Mouse (Mus musculus) right cerebral cortex, postnatal 36 days (tissue): ENCODE measurements at regions not wholly inside any gene's neighbourhood (a gene's known extent, or its start where the extent isn't known, plus 50 kb on each side); places are given as distances from the start of the nearest gene placed in this dataset.

Source experiments
- DNase-seq, 2 experiments: peaks; one replicate each; pipeline ENCODE4 v3.0.0; 2022; ENCODE audit warnings: low spot score in 2 of 2, mixed read lengths in 1 of 2

DNA sequence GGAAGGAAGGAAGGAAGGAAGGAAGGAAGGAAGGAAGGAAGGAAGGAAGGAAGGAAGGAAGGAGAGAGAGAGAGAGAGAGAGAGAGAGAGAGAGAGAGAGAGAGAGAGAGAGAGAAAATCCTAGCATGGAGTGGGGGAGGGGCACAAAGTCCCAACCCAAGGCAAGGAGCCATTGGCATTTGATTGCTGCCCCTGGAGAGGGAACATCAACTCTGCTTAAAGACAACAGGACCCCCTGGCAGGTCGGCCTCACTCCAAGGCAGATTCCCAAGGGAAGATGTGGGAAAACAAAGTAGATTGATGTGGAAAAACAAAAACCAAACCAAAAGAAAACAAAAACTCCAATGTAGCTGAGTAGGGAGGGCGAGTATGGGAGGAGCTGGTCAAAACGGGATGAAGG, 49.9 kb upstream of the Fzd10 start:
- DNase-seq = no peak

DNA sequence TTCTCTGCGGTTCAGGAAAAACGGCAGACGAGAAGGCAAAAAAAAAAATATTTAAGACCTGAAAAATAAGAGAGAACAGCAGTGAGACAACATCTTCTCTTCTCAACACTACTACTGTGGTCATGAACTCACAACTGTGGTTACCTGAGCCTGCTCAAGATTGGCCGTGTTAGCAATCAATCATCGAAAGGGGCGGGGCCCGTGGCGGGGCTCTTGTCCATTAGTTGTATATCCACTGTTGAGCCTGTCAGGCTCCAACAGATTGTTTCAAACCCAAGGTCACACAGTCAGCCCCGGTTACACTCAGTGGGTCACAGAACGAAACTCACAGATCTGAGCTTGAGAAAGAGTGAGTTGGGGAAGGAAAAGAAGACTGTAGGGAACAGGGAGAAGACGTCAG, 50.8 kb upstream of the Fzd10 start:
- DNase-seq = no peak

GRCm38 (mm10) chr5:128542049-128542448, 58.6 kb upstream of the Fzd10 start:
- DNase-seq = no peak

GRCm38 (mm10) chr5:128538646-128539045, 62.0 kb upstream of the Fzd10 start:
- DNase-seq = no peak

DNA sequence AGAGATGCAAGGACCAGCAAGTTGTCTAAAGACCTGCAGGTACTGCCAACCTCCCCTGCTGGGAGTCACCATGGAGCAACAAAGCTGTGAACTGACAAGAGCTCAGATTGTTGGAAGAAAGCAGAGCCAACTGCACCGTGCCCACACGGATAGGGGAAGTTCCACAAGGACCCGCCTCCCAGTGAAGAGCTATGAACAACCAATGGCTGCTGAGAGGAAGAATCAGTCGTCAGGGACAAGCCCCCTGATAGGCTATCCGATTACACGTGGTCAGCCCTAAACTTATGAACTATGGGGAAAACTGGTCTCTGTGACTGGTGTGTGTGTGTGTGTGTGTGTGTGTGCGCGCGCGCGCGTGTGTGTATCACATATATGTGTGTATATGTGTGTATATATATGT, 63.4 kb upstream of the Fzd10 start:
- no peak for DNase-seq

- DNase-seq = peak in 1 of 2 experiments; percentile 25
These were observed 64.3 kb upstream of the Fzd10 start for GRCm38 (mm10) chr5:128536393-128536792.

DNA sequence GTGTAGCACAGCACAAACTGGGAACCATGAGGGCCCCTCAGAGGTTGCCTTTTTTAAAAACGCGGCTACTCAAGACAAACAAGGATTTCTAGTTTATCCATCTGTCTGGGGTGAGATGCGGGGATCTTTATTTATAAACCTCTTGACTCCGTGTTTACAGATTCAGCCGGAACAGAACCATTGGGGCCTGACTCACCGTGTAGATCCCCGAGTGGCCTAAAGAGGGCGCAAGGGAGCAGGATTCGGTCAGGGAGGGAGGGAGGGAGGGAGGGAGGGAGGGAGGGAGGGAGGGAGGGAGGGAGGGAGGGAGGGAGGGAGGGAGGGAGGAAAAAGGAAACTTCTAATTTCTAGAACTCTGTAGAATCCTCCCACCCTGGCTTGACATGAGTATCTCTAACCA, 73.4 kb upstream of the Fzd10 start:
- no peak for DNase-seq

DNA sequence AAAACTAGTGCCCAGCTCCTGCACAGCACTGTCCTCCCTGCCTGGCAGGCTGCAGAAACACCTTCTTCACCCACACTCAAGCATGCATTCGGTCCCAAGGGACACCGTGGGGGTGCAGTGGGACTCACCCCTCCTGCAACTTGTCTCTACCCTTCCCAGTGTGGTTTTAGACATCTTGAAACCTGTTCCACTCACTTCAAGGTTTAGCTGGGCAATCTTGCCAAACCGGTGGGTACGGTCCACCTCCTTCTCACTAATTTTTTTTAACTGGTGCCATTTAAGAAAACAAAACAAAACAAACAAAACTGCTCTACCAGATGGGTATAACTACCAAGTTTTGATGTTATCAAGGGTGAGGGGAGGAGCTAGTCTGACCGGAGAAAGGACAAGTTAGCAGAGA, 74.2 kb upstream of the Fzd10 start:
- no peak for DNase-seq

DNA sequence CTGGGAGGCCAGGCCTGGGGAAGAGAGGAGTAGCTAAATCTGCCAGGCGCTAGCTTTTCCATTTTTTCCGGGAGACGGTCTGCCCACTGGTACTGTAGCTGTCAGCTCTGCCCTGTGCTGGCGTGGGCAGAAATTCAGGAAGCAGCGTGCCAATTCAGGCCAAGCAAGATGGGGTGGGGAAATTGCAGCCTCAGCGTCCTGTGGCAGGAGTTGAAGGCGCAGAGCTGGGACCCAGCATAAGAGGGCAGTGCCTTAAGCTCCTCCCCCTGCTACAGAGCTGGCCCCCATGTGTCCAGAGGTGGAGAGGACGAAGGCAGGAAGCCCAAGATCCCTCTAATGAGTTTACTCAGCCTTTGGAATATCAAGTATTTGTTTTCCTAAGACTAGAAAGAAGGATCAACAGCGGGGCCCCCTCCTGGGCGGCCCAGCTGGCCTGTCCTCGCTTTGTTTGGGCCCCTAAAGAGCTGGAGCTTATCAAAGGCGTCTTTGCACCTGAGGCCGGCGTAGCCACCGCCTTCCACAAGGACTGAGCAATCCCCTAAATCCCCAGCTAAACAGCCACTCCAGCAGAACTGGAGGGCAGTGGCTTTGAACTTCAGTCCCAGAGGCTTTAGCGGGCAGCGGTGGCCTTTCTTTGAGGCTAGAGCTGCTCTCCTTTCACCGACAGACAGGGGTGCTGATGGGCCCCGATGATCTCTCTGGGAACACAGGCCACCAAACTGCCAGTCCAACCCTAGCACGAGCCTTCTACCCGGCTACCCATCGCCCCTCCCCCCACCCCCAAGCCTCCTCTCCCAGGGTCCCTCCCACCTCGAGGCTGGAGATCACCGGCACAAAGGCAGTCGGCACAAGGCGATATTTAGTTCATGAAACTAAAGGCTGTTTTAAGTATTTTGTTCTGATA, 76.0 kb upstream of the Fzd10 start:
- DNase-seq = peak in 1 of 2 experiments; percentile 23

- DNase-seq = no peak
These were observed 78.0 kb upstream of the Fzd10 start for GRCm38 (mm10) chr5:128522667-128523066.

DNA sequence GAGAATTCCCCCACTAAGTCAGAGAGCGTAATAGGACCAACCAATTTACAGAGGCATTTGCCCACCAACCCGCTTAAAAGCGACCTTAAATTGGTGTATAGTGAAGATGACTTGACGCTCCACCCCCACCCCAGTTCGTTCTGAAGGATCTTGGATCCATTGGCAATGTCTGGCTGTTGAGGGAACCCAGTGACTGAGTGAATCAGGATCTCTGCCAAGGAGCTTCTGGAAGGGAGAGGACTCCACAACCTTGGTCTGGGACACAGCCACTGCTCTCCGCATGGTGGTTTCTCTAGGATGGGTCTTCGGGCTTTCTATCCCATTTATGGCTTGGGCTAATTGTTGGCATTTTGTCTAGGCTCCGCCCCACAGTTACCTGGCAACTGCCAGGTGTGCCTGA, 83.3 kb upstream of the Fzd10 start:
- no peak for DNase-seq

GRCm38 (mm10) chr5:128515343-128515742, 82.5 kb upstream of the Tmem132d start:
- DNase-seq = no peak

DNA sequence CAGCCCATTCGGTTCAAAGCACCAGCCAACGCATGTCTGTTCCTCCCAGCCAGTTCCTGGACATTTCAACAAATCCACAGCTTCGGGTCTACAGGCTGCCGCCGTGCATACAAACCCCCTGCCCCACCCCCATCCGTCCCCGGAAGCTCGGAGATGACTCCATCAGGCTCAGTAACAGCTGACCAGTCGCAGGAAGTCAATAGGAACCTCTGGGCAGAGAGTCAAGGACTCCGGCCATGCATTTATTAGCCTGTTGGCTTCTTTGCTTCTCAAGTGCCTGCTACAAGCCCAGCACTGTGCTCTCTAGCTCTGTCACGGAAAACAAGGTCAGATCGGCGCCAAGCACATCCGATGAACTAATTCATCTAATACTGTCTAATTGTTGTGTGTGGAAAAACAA, 80.4 kb upstream of the Tmem132d start:
- peak; percentile 23 to 37 for DNase-seq

- DNase-seq = no peak
These were observed 79.7 kb upstream of the Tmem132d start for GRCm38 (mm10) chr5:128512606-128513005.

- DNase-seq = no peak
These were observed 71.6 kb upstream of the Tmem132d start for GRCm38 (mm10) chr5:128504502-128504901.

- DNase-seq = no peak
These were observed 66.6 kb upstream of the Tmem132d start for GRCm38 (mm10) chr5:128499488-128499887.

- peak in 1 of 2 experiments; percentile 37 for DNase-seq
These were observed 66.2 kb upstream of the Tmem132d start for GRCm38 (mm10) chr5:128499033-128499432.

DNA sequence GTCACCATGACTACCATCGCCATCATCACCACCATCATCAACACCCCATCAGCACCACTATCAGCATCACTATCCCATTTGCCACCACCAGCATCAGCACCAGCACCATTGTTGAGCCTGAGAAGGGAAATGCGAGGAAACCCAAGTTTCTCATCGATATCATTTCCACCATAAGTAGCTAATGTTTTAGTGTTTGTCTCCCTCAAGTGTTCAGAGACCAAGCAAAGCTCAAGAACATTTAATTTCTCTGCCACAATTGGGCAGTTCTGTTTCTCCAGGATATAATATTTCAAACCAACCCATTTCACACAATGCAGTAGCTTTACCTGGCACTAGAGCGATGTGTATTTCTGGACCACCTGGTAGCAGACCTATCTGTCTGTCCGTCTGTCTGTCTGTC, 59.7 kb upstream of the Tmem132d start:
- no peak for DNase-seq

DNA sequence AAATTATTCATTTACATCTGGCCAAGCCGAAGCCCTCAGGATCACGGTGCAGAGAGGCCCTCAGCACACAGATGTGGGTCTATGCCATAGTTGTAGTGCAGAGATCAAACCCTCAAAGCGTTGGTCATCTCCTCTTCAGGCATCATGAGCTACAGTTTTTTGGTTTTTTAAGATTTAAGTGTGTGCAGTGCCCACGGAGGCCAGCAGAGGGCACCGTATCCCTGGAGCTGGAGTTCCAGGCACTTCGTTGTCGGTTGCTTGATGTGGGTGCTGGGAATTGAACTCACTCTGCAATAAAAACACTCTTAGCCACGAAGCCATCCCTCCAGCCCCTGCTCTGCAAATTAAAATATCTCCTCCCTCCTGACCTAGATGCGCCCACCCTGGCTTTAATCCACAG, 58.3 kb upstream of the Tmem132d start:
- DNase-seq = no peak

DNA sequence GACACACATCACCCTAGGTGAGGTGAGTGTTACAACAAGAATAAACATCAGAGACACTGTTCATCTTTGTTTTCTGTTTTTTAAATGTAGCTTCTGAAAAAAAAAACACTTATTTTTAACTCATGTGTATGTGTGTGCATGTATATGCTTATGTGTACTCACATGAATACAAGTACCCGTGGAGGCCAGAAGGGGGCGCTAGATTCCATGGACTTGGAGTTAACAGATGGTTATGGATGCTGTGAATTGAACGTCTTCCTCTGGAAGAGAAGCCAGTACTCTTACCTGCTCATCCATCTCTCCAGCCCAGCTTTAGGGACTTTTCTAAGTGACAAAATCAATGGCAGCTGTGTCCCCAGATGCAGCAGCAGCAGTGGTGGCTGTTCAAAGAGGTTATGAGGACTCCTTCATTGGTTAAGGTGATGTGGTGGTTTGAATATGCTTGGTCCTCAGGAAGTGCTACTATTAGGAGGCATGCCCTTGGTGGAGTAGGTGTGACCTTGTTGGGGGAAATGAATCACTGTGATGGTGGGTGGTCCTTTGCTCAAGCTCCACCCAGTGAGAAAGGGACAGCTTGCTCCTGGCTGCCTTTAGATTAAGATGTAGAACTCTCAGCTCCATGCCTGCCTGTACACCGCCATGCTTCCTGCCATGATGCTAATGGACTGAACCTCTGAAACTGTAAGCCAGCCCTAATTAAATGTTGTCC, 56.1 kb upstream of the Tmem132d start:
- DNase-seq = no peak

DNA sequence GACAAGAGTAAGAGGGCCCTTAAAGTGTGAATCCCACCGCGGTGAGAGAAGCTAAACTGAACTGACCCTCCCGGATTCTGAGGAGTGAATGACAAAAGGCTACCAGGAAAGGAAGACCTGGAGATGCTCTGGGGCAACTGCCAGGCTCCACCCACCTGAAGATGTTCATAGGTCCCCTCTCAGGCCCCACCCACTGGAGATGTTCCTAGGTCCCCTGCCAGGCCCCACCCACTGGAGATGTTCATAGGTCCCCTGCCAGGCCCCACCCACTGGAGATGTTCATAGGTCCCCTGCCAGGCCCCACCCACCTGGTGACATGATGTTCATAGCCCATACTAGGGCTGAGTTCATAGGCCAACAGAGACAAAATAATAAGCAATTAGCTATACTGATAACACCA, 54.5 kb upstream of the Tmem132d start:
- DNase-seq = no peak

- DNase-seq = no peak
These were observed 51.2 kb upstream of the Tmem132d start for GRCm38 (mm10) chr5:128484116-128484515.

GRCm38 (mm10) chr5:128483441-128483810, 50.5 kb upstream of the Tmem132d start:
- DNase-seq = no peak
